Mouse (Mus musculus): ENCODE measurements around the gene Wfdc17. TPM values are rescaled to one million over a fixed set of nuclear protein-coding genes. Genes with fewer than 3 reads are reported as not detected.

Wfdc17 gene
- total and polyA plus RNA-seq, 2 experiments from 2014 or later, result not detected

DNA sequence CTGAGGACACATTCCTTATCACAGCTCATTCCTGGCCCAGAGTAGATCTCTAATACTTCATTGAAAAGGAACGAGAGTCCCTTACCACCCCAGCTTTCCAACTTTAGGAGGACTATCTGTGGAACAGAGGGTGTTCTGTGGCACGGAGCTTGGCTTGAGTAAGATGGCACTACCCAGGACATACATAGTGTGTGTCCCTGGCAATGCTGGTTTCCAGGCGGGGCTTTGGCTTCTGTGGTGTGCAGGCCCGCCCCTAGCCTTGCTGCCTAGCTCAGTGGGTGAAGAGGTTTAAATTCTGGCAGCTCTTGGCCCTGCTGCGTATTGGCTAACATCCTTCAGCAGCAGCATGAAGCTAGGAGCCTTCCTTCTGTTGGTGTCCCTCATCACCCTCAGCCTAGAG is 42.9 kb downstream of the Wfdc17 start, which contains the start of gene Wfdc21:
TSS of gene Wfdc21 (plus strand) at position 260 of the 400 bp plus-strand sequence.
- WGBS, result 75% methylated on average over 5 of the region's 5 CpGs
- Histone ChIP-seq H3K9ac (no peak within 1 kb of the TSS), H3K9me3 (ENCODE audit: low read length) (no peaks in the 10 kb centered on the region), H3K27me3 (ENCODE audit: insufficient read depth, low read length) (peaks cover 15% of the 10 kb centered on the region), H3K27ac (ENCODE audit: low read depth, low read length) (no peak within 1 kb of the TSS), H3K4me1 (ENCODE audit: insufficient read depth) (no peaks in the 10 kb centered on the region), H3K36me3 (ENCODE audit: insufficient read depth) (no peaks in the 10 kb centered on the region), H3K4me3 (ENCODE audit: low read depth, low read length) (no peak within 1 kb of the TSS), H3K4me2 (ENCODE audit: low read depth) (no peak within 1 kb of the TSS)
- DNase-seq, result no peak
- ATAC-seq, result no peak
- no peak for TF ChIP-seq CTCF (IDR thresholded peaks at IDR 0.05; ENCODE audit: low read depth)

- H3K9ac ChIP-seq, result no peak overlapping the region
- no peak overlapping the region for H3K4me3 ChIP-seq (ENCODE audit: low read depth, low read length)
- H3K36me3 ChIP-seq (ENCODE audit: insufficient read depth), result no peaks in the 10 kb centered on the region
- H3K9me3 ChIP-seq (ENCODE audit: low read length), result no peaks in the 10 kb centered on the region
- no peak overlapping the region for H3K27ac ChIP-seq (ENCODE audit: low read depth, low read length)
- 67% methylated on average over 6 of the region's 6 CpGs for WGBS
- TF ChIP-seq CTCF (IDR thresholded peaks at IDR 0.05; ENCODE audit: low read depth), result no peak
- ATAC-seq, result no peak
- H3K27me3 ChIP-seq (ENCODE audit: insufficient read depth, low read length), result peaks cover 21% of the 10 kb centered on the region
- no peaks in the 10 kb centered on the region for H3K4me1 ChIP-seq (ENCODE audit: insufficient read depth)
- no peak for DNase-seq
- H3K4me2 ChIP-seq (ENCODE audit: low read depth), result no peak overlapping the region
Observed at GRCm38 (mm10) chr11:83747376-83748265, 43.8 kb downstream of the Wfdc17 start.

DNA sequence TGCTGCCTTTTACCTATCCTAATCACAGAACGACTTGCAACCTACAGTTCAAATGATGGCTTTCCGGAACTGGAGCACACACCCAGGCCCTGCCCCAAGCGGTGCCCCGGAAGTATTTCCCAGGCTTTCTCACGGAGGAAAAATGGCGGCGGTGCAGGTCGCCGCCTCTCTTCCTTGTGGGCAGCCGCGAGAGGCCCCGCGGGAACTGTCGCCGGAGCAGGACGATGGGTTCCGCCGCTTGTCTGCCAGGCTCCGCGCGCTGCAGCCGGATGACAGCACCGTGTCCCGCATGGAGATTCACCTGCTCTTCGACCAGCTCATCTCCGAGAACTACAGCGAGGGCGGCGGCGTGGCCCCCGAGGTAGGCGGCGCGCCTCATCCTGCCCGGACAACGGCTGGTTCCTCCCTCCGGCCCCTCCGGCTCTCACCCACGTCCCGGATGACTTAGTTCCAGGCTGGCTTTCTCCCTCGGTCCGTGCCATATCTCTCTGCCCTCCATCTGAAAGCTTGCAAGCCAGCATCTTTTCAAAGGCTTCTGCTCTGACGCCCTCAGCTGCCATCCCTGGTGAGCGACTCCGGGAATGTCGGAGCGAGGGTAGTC is 49.9 kb downstream of the Wfdc17 start, which contains the start of gene Heatr6:
TSS of gene Heatr6 (plus strand) at position 116 of the 601 bp plus-strand sequence.
- H3K36me3 ChIP-seq (ENCODE audit: insufficient read depth), result peaks cover 25% of the 10 kb centered on the region
- under 1% methylated on average over 47 of the region's 47 CpGs for WGBS
- no peaks in the 10 kb centered on the region for H3K9me3 ChIP-seq (ENCODE audit: low read length)

DNA sequence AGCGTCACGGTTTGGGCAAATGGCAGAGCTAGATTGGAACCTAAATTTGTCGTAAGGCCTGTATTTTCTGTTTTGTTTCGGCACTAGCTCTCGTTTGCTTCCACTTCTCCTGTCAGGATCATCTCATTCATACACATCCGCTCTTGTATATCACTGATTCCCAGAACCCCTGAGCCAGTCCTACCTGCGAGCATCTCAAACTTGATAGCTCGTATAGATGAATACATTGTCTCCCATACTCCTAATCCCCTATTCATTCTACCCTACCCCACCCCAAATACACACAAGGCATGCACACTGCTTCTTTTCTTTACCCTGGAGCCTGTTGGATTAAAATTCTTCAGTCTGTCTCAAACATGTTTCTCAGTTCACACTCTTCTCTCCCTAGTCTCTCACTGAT is 50.4 kb downstream of the Wfdc17 start:
- ATAC-seq, result no peak
- Histone ChIP-seq H3K36me3 (ENCODE audit: insufficient read depth) (peaks cover 30% of the 10 kb centered on the region), H3K4me2 (ENCODE audit: low read depth) (peak overlapping the region; percentile 68), H3K4me3 (ENCODE audit: low read depth, low read length) (peak overlapping the region; percentile 79), H3K9me3 (ENCODE audit: low read length) (no peaks in the 10 kb centered on the region), H3K27ac (ENCODE audit: low read depth, low read length) (peak overlapping the region; percentile 97), H3K9ac (peak overlapping the region; percentile 89), H3K4me1 (ENCODE audit: insufficient read depth) (peaks cover 12% of the 10 kb centered on the region; the same call in 1 of the 2 replicates), H3K27me3 (ENCODE audit: insufficient read depth, low read length) (peaks cover 5% of the 10 kb centered on the region)
- TF ChIP-seq CTCF (IDR thresholded peaks at IDR 0.05; ENCODE audit: low read depth), result no peak
- no peak for DNase-seq
- WGBS, result 1% methylated on average over 8 of the region's 8 CpGs

More for the DNA sequence above, 49.9 kb downstream of the Wfdc17 start, which contains the start of gene Heatr6:
- H3K27ac ChIP-seq (ENCODE audit: low read depth, low read length), result peak within 1 kb of the TSS; percentile 97
- peaks cover 5% of the 10 kb centered on the region for H3K27me3 ChIP-seq (ENCODE audit: insufficient read depth, low read length)
- H3K4me3 ChIP-seq (ENCODE audit: low read depth, low read length), result peak within 1 kb of the TSS; percentile 79
- H3K9ac ChIP-seq, result peak within 1 kb of the TSS; percentile 89
- peak within 1 kb of the TSS; percentile 68 for H3K4me2 ChIP-seq (ENCODE audit: low read depth)
- 0 out of 2 replicates have a peak, but pooled peaks have one; percentile 8 for TF ChIP-seq CTCF (IDR thresholded peaks at IDR 0.05; ENCODE audit: low read depth)
- ATAC-seq, result peak; percentile 99
- H3K4me1 ChIP-seq (ENCODE audit: insufficient read depth), result peaks cover 12% of the 10 kb centered on the region; the same call in 1 of the 2 replicates
- peak; percentile 94 for DNase-seq

Other genes starting within 250 kb of the Wfdc17 start
- gene Mmp28, start 240.9 kb upstream of the Wfdc17 start, total RNA-seq (2014; rRNA removed), result 2.5 and 5.6 TPM in 2 replicates
- 0.97 and 1.1 TPM in 2 replicates for gene Mmp28, start 240.9 kb upstream of the Wfdc17 start, polyA plus RNA-seq (2015; fragmentation: Nextera tagmentation; extraction: Ambion mirVana)
- gene Taf15, start 230.9 kb upstream of the Wfdc17 start, total RNA-seq (2014; rRNA removed), result 16.5 and 27.8 TPM in 2 replicates
- 4.2 and 10.5 TPM in 2 replicates for gene Taf15, start 230.9 kb upstream of the Wfdc17 start, polyA plus RNA-seq (2015; fragmentation: Nextera tagmentation; extraction: Ambion mirVana)
- gene Heatr9, start 181.8 kb upstream of the Wfdc17 start, total RNA-seq (2014; rRNA removed), result not detected in 2 replicates
- gene Heatr9, start 181.8 kb upstream of the Wfdc17 start, polyA plus RNA-seq (2015; fragmentation: Nextera tagmentation; extraction: Ambion mirVana), result not detected in 2 replicates
- gene Ccl5, start 173.5 kb upstream of the Wfdc17 start, total RNA-seq (2014; rRNA removed), result not detected in 2 replicates
- 0.98 and 1.1 TPM in 2 replicates for gene Ccl5, start 173.5 kb upstream of the Wfdc17 start, polyA plus RNA-seq (2015; fragmentation: Nextera tagmentation; extraction: Ambion mirVana)
- gene Ccl9, start 125.4 kb upstream of the Wfdc17 start, total RNA-seq (2014; rRNA removed), result 1.2 and 1.8 TPM in 2 replicates
- gene Ccl9, start 125.4 kb upstream of the Wfdc17 start, polyA plus RNA-seq (2015; fragmentation: Nextera tagmentation; extraction: Ambion mirVana), result 2.5 and 3.4 TPM in 2 replicates
- gene Ccl6, start 110.9 kb upstream of the Wfdc17 start, total RNA-seq (2014; rRNA removed), result 0.77 and 5.0 TPM in 2 replicates
- 3.5 and 3.7 TPM in 2 replicates for gene Ccl6, start 110.9 kb upstream of the Wfdc17 start, polyA plus RNA-seq (2015; fragmentation: Nextera tagmentation; extraction: Ambion mirVana)
- gene Rpl9-ps1, start 58.4 kb upstream of the Wfdc17 start, total RNA-seq (2014; rRNA removed), result not detected in 2 replicates
- gene Rpl9-ps1, start 58.4 kb upstream of the Wfdc17 start, polyA plus RNA-seq (2015; fragmentation: Nextera tagmentation; extraction: Ambion mirVana), result not detected in 2 replicates
- 0.62 and 1.6 TPM in 2 replicates for gene Ccl3, start 54.6 kb upstream of the Wfdc17 start, total RNA-seq (2014; rRNA removed)
- gene Ccl3, start 54.6 kb upstream of the Wfdc17 start, polyA plus RNA-seq (2015; fragmentation: Nextera tagmentation; extraction: Ambion mirVana), result 1.0 and 1.9 TPM in 2 replicates
- gene Ccl4, start 41.4 kb upstream of the Wfdc17 start, total RNA-seq (2014; rRNA removed), result not detected in 2 replicates
- gene Ccl4, start 41.4 kb upstream of the Wfdc17 start, polyA plus RNA-seq (2015; fragmentation: Nextera tagmentation; extraction: Ambion mirVana), result 0.58 and 1.1 TPM in 2 replicates
- gene Wfdc18, start 5.0 kb downstream of the Wfdc17 start, total RNA-seq (2014; rRNA removed), result not detected in 2 replicates
- 1.2 and 2.4 TPM in 2 replicates for gene Wfdc18, start 5.0 kb downstream of the Wfdc17 start, polyA plus RNA-seq (2015; fragmentation: Nextera tagmentation; extraction: Ambion mirVana)
- gene Wfdc21, start 42.9 kb downstream of the Wfdc17 start, total RNA-seq (2014; rRNA removed), result not detected in 2 replicates
- gene Wfdc21, start 42.9 kb downstream of the Wfdc17 start, polyA plus RNA-seq (2015; fragmentation: Nextera tagmentation; extraction: Ambion mirVana), result 0.89 TPM in 1 of 2 replicates, not detected in the other
- gene Heatr6, start 49.7 kb downstream of the Wfdc17 start, total RNA-seq (2014; rRNA removed), result 27.6 and 29.5 TPM in 2 replicates
- gene Heatr6, start 49.7 kb downstream of the Wfdc17 start, polyA plus RNA-seq (2015; fragmentation: Nextera tagmentation; extraction: Ambion mirVana), result 14.0 and 22.2 TPM in 2 replicates
- gene Hnf1b, start 146.1 kb downstream of the Wfdc17 start, total RNA-seq (2014; rRNA removed), result 0.08 TPM in 1 of 2 replicates, not detected in the other
- gene Hnf1b, start 146.1 kb downstream of the Wfdc17 start, polyA plus RNA-seq (2015; fragmentation: Nextera tagmentation; extraction: Ambion mirVana), result 0.15 and 0.27 TPM in 2 replicates
- 25.1 and 30.3 TPM in 2 replicates for gene Ddx52, start 238.1 kb downstream of the Wfdc17 start, total RNA-seq (2014; rRNA removed)
- 18.4 and 19.3 TPM in 2 replicates for gene Ddx52, start 238.1 kb downstream of the Wfdc17 start, polyA plus RNA-seq (2015; fragmentation: Nextera tagmentation; extraction: Ambion mirVana)

Data from forebrain, postnatal 0 days (tissue).